Mouse (Mus musculus) cerebellum, adult 18-20 months (tissue): ENCODE results near the gene Npnt.

ENCODE experiments used
- DNase-seq, 2 experiments: peaks; one replicate each; pipeline ENCODE4 v3.0.0; 2021

Npnt gene

DNA sequence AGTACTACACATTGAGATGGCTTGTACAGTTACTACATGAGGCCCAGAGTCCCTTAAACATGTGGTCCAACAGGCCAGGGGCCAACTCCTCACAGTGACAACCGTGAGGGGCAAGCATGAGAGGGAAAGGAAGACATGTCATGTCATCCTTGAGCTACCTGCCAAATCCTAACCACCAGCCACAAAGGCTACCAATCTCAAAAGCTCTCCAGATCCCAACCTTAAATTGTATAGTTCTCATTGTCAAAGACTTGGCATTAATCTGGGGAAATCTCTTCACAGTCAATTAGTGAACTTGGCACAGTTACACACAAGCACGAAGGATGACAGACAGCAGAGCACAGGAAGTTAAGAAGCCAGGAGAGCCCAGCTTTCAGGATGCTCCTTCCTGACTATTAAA, 15.4 kb downstream of the Npnt start:
- no peak for DNase-seq

DNA sequence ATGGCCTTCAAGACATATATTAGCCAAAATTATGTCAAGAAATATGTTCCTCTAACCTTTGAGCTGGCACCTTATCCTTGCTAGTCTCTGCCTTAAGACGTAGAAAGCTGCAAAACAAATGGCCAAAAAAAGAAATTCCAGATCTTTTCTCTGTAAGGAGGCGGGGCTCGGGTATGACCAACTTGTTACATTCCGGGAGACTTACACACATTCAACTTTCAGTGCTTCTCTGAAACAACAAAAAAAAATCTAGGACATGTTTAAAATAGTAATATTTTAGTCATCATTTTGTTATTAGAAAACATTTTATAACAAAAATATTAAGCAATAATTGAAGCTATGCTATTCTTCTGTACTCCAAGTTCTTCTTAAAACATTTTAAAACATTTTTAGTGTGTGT, 18.6 kb downstream of the Npnt start:
- DNase-seq = no peak

DNA sequence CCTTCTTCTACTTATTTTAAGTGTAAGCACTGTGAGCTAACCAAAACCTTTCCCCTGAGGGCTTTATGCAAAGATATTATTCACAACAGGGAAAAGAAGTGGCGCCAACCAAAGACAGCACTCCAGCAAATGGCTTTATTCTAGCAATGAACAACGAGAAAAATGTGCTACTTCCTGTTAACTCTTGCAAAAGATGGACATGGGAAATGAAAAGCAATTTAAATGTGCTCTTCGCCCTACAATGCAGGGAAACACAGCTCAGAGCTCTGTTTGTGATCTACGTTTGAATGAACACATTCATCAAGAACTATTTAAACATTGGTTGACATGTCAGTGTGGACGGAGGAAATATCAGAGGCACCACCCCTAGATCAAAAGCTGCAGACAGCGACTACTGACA, 20.2 kb downstream of the Npnt start:
- DNase-seq = no peak

DNA sequence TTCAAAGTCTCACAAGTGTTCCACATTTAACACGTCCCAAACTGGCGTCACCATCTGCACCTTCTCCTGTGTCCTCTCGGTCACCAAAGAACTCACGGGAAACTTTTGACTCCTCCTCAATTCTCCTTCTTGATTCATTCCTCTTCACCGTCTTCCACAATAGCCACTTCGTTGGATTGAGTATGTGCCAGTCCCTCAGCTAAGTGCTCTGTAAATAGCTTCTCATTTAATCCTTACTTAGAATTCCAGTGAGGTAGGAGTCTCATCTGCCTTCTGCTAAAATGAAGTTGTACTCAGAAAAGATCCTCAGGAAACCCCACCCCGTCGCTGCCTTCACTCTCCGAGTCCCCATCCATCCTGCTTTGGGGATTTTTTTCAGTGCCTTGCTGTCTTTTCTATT, 21.9 kb downstream of the Npnt start:
- DNase-seq = no peak

DNA sequence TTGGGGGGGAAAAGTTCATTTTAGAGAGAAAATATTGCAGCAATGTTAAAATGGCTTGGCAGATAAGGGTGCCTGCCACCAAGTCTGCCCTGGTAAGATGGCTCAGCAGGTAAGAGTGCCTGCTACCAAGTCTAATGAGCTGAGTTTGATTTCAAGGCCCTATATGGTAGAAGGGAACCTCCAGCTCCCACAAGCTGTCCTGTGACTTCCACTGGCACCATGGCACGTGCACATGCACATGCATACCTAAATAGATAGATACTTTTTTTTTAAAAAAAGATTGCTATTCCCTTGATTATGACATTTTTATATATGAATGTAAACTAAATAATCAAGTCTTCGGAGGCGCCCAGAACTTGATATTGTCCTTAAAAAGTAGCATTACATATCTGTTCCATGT, 30.3 kb downstream of the Npnt start:
- DNase-seq = no peak

DNA sequence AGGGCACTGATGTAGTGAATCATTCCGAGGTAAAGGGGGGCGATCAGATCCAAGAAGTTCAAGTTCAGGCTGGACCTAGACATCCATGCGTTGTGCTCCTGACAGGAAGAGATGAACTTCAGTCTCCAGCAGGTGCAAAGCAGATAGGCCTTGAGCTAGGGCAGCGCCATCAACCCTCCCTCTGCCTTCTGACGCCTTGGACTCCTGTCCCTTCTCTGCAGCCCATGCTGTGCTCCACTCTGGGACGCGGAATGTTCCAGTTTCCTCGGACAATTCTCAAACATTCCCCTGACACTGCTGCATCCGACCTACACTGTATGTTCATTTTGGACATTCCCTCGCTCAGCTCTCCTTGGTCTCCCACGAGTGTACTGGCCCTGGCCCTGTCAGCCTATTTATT, 30.9 kb downstream of the Npnt start:
- DNase-seq = no peak

- DNase-seq = no peak
Observed at GRCm38 (mm10) chr3:132917356-132918090, 32.6 kb downstream of the Npnt start.

DNA sequence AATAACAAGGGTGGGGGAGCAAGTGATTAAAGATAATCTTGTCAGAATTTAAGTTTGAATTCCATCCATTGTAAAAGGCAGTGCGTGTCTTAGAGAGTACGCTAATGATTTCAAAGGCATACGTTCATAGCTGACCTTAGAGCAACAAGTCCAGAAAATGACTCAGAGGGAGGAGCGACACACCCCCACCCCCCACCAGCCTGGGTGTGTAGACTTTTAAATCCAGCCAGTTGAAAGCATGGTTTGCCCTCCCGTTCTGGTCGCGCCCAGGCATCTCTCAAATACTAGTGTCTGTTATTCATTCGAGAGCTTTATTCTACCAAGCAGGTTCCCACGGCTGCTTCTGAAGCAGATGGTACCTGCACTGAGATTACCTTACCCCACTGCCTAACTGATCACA, 34.4 kb downstream of the Npnt start:
- DNase-seq = no peak

GRCm38 (mm10) chr3:132912420-132912819, 37.7 kb downstream of the Npnt start:
- no peak for DNase-seq

DNA sequence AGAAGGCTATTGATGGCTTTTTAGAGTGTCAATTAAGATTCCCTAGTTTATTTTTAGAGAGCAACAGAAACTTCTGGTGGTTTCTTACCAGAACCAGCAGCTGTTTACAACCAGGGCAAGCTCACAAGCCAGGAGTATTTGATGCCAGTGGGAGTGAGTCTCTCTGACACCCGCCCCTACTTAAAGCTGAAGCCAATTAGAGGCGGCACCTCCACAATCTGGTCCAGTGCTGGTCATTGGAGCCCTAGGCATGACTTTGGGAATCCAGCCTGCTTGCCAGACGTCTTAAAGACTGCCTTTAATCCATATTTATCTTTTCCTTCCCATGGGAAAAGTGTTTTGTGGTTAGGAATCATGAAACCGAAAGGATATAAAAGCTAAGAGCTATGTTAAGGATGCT, 38.4 kb downstream of the Npnt start:
- DNase-seq = no peak

DNA sequence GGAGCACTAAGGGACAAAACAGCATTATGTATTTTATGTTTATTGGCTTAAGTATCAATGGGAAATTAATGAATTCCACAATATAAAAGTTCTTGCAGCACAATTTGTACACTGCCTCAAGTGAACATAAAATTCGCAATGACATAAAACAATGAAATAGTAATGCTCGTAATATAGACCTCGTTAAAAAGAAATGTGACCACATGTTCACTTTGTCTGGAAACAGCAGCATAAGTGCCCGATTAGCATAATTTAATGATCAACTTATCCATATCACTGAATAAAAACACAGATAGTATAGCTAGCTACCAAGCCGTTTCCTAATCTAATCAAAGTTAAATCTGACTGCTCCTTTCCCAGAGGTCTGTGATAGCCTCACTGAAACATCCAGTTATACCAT, 39.4 kb downstream of the Npnt start:
- no peak for DNase-seq

DNA sequence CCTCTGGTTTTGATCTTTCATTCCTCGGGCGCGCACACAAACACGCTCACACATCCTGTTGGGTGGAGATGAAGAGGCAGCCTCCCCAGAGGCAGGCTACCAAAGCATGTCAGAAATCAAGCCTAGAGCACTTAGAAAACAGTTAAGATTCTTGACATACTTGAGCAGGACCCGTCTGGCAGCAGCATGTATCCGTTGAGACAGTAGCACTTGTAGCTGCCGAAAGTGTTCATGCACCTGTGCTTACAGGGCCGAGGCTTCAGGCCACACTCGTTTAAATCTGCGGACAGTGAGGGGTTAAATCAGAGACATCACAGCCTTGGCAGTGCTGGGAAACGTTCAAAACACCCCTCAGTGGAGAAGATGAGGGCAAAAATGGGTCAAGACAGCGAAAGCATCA, 40.4 kb downstream of the Npnt start:
- DNase-seq = no peak

DNA sequence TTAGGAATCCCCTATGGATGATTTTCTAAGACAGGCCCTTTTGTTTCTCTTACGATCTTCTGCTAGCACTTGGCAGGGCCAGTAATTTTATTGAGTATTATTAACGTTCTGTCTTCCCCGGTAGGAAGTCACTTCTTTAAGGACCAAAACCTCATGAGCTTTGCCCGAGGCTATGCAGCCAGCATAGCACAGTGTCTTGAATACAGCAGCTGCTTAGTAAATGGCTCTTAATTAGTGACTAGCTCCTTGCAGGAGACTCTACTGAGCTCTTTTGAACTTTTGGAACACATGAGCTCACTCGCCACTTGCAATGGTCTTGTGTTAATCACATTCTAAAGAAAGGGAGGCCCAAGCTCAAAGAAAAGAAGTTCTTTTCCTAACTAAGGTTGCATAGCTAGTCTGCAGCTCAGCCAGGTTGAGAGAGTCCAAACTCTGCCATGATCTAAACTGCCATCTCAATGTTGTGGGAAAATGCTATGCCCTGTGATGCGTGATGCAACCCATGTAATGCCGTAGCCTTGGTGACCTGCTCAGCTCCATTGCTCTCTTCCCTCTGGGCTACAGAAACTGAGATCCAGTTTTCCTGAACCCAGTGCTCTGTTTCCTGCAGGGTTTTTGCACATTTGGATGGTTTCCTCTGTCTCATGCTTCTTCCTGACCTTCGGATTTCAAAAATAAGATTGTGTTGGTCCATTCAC, 42.4 kb downstream of the Npnt start:
- no peak for DNase-seq

- DNase-seq = no peak
Observed at GRCm38 (mm10) chr3:132905224-132905930, 44.7 kb downstream of the Npnt start.

DNA sequence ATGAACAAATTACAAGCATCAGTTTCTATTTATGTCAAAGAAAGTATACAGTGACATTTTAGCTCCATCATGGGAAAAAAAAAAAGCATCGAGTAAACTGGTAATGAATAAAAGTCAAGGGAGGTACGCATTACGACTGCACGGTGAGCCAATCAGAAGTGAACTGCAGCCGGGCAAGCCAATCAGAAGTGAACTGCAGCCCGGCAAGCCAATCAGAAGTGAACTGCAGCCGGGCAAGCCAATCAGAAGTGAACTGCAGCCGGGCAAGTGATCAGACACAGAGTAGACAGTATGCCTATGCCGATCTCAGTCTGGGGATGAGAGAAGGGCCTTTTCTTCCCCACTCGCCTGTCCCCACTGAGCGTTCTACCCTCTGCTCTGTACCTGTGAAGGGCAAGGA, 46.7 kb downstream of the Npnt start:
- DNase-seq = no peak

GRCm38 (mm10) chr3:132902921-132903320, 47.2 kb downstream of the Npnt start:
- DNase-seq = no peak

GRCm38 (mm10) chr3:132902206-132902605, 47.9 kb downstream of the Npnt start:
- no peak for DNase-seq

DNA sequence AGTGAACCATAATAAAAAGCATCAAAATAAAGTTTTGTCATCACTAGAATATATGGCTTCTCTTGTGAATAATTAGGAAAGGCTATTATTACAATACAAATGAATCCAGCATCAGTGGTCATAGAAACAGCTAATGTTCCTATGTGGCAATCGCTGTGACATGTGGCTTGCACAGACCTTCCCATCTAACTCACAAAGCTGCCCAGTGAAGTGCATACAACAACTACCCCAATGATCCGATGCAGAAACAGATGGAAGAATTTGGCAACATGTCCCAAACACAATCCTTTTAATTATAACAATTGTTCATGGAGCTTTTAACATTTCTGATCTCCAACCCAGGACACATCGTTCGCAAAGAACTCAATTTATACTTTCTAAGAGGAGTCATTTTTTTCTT, 52.2 kb downstream of the Npnt start:
- no peak for DNase-seq

- no peak for DNase-seq
Observed at GRCm38 (mm10) chr3:132897390-132897789, 52.7 kb downstream of the Npnt start.

GRCm38 (mm10) chr3:132894086-132894485, 56.0 kb downstream of the Npnt start:
- DNase-seq = no peak

DNA sequence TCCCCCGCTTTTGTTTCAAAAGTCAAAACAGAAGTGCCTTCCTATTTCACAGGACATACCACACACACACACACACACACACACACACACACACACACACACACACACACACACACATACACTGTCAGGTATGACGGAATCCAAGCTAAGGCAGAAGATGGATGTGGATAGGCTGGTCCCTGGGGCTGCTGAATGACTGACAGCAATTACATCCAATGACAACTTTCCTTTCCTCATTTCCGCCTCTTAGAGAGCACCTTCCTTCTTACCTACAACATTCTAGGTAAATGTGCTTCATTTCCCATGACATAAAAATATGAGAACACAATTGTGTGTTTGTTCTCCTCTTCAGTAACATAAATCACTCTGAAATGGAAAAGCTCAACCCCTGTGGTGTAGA, 56.4 kb downstream of the Npnt start:
- DNase-seq = no peak

- no peak for DNase-seq
Observed at GRCm38 (mm10) chr3:132893044-132893443, 57.0 kb downstream of the Npnt start.

- no peak for DNase-seq
Observed at GRCm38 (mm10) chr3:132892481-132892880, 57.6 kb downstream of the Npnt start.
